Mouse (Mus musculus) heart, adult 2 months (tissue): ENCODE data around the gene Gm3115. TPM values are rescaled to one million over a fixed set of nuclear protein-coding genes. Genes with fewer than 3 reads are reported as not detected.
"Not testable (repeated sequence)": the region's sequence is repeated elsewhere in the genome, so short reads cannot be mapped to it uniquely, and the experiment has no call there.

Experiments
- DNase-seq, 2 experiments: peaks; one replicate each; pipeline ENCODE4 v3.0.0; 2021
- H3K27ac ChIP-seq: fragments of 200-600 bp; 2 replicates; pipeline ENCODE4 v1.8.1; 2022
- H3K27me3 ChIP-seq: fragments of 200-500 bp; 2 replicates; pipeline ENCODE4 v1.6.1; 2012; ENCODE audit warnings: mild to moderate bottlenecking, low read length, inconsistent platforms, mixed read lengths; ENCODE audit not compliant: control insufficient read depth, insufficient read depth
- H3K36me3 ChIP-seq: fragments of 200-500 bp; 2 replicates; pipeline ENCODE4 v1.6.1; 2012; ENCODE audit warnings: low read length, inconsistent platforms; ENCODE audit not compliant: control insufficient read depth, insufficient read depth
- H3K4me1 ChIP-seq: fragments of 200-500 bp; 2 replicates; pipeline ENCODE4 v1.6.1; 2011; ENCODE audit warnings: low read length; ENCODE audit not compliant: control insufficient read depth, insufficient read depth
- H3K4me3 ChIP-seq: fragments of 200-600 bp; 2 replicates; pipeline ENCODE4 v1.8.1; 2022
- H3K79me2 ChIP-seq: fragments of 200-500 bp; replicated peaks from 2 replicates; pipeline ENCODE4 v1.6.1; 2012; ENCODE audit warnings: mild to moderate bottlenecking, inconsistent platforms, low read length, moderate library complexity, mixed read lengths; ENCODE audit not compliant: control insufficient read depth, insufficient read depth
- H3K9ac ChIP-seq: fragments of 200-500 bp; 2 replicates; pipeline ENCODE4 v1.6.1; 2012; ENCODE audit warnings: low read depth, mild to moderate bottlenecking, control low read depth, inconsistent platforms, low read length, mixed read lengths
- WGBS: fragments of 180-500 bp; shearing (Covaris S2); methylation state at CpG from one replicate; pipeline ENCODE4 v1.1.7; 2018; 5-methylcytosine and 5-hydroxymethylcytosine counted together
- intact Hi-C: fragments of 180-260 bp; cut with DNase I; formaldehyde crosslinking; loops from one replicate; pipeline ENCODE4 v1.15.1; 2025
- long read RNA-seq: library from polyadenylated mRNA; stranded (forward); transcript quantifications from one replicate; pipeline ENCODE4 v2.0.0, GENCODE M21; 2021
- polyA plus RNA-seq: library from polyadenylated mRNA; depleted of rRNA; stranded (reverse); fragments of >200 nt; gene quantifications from 2 replicates; pipeline ENCODE4 v1.2.3, GENCODE M21; 2012; rRNA removed
- total RNA-seq, 2 experiments: library from RNA; stranded (reverse); gene quantifications; 2 replicates each; pipeline ENCODE4 v1.2.3; 2021

Gene Gm3115
- under 1 TPM in 1 of 2 experiments, not detected in 1; 0.16 TPM for total RNA-seq
- not detected in 2 replicates for polyA plus RNA-seq
- long read RNA-seq: 0 reads

DNA sequence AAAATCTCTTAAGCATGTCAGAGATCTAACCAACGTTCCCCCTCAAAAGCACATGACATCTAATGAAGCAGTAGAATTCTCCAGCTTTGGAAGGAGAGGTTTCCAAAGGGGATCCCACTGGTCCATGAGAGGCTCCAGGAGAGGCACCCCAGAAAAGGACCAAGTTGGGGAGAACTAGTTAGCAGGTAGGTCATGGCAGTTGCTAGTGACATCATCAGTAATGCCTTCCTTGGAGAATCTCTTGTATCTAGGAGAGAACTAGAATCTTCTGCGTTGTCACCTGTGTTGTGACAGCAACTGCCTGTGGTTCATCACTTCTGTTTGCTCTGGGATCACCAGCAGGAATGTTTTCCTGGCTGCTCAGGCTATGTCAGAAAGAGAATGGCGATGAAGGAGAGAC, at the start of gene Gm3115:
Gene Gm3115, plus strand, starts transcription at position 301 of the 400 bp plus-strand sequence.
- H3K4me1 ChIP-seq, H3K79me2 ChIP-seq, H3K9ac ChIP-seq, intact Hi-C loops, H3K4me3 ChIP-seq, H3K36me3 ChIP-seq, H3K27me3 ChIP-seq, H3K27ac ChIP-seq, DNase-seq: not testable (repeated sequence)
- 48% methylated on average over 3 of the region's 3 CpGs for WGBS

DNA sequence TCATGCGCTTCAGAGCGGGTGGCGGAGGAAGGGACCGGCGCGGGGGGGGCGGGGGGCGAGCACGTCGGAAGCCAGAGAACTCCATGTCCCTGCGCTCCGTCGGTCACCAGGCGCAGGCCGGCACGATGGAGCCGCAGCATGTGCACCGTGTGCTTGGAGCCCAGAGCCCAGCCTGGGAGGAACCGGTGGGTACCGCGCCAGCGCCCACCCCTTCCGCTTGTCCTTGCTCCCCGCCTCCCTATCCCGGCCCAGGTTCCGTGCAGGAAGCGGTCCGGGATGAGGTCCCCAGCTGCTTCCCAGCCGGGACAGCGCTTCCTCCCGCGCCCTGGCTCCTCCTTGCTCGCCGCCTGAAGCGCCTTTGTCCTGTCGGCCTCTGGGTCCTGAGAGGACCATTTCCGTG, 26.5 kb downstream of the Gm3115 start, which contains the start of gene Gm8108:
Gene Gm8108, plus strand, starts transcription at position 101 of the 400 bp plus-strand sequence.
- H3K27me3 ChIP-seq, H3K79me2 ChIP-seq, intact Hi-C loops, H3K4me1 ChIP-seq, H3K36me3 ChIP-seq, H3K27ac ChIP-seq, H3K4me3 ChIP-seq, H3K9ac ChIP-seq: not testable (repeated sequence)
- WGBS: 5% methylated on average over 35 of the region's 37 CpGs
- DNase-seq: peak; percentile 32 to 50

DNA sequence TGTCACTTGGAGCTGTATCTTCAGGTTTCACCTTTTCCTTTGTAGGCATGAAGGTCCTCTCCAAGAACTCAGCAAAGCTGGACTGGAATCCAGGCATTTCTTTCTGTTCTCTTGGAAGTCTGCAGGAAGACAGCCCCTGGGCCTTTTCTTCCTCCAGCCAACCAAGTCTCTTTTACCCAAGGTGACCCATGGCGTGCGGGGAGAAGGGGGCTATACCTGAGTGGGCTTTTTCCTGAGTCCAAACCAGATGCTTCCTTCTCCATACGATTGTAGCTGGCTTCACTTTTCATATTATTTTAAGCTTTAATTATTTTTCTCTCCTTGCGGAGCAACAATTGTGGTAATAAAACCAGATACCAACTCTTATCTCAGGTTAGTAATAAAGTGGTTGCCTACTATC, 57.7 kb downstream of the Gm3115 start:
- H3K4me1 ChIP-seq, H3K4me3 ChIP-seq, H3K27ac ChIP-seq, DNase-seq, H3K27me3 ChIP-seq, H3K79me2 ChIP-seq, intact Hi-C loops, H3K36me3 ChIP-seq, H3K9ac ChIP-seq: not testable (repeated sequence)
- 85% methylated on average over 4 of the region's 4 CpGs for WGBS

Other genes starting within 250 kb of the Gm3115 start
- gene Gm3033, start 237.9 kb upstream of the Gm3115 start, total RNA-seq: not detected
- 0.08 and 0.23 TPM in 2 replicates for gene Gm3033, start 237.9 kb upstream of the Gm3115 start, polyA plus RNA-seq
- not detected for gene Gm2916, start 199.9 kb upstream of the Gm3115 start, total RNA-seq
- gene Gm2916, start 199.9 kb upstream of the Gm3115 start, polyA plus RNA-seq: not detected in 2 replicates
- gene Gm3029, start 152.4 kb upstream of the Gm3115 start, total RNA-seq: not detected
- gene Gm3029, start 152.4 kb upstream of the Gm3115 start, polyA plus RNA-seq: not detected in 2 replicates
- not detected for gene Gm3095, start 120.6 kb upstream of the Gm3115 start, total RNA-seq
- gene Gm3095, start 120.6 kb upstream of the Gm3115 start, polyA plus RNA-seq: 0.25 and 0.26 TPM in 2 replicates
- not detected for gene Gm3099, start 85.7 kb upstream of the Gm3115 start, total RNA-seq
- not detected in 2 replicates for gene Gm3099, start 85.7 kb upstream of the Gm3115 start, polyA plus RNA-seq
- gene Gm5796, start 60.2 kb upstream of the Gm3115 start, total RNA-seq: under 1 TPM in 1 of 2 experiments, not detected in 1; 0.57 TPM
- 0.14 TPM in 1 of 2 replicates, not detected in the other for gene Gm5796, start 60.2 kb upstream of the Gm3115 start, polyA plus RNA-seq
- under 1 TPM; 0.31 to 0.66 TPM for gene Gm8108, start 26.4 kb downstream of the Gm3115 start, total RNA-seq
- gene Gm8108, start 26.4 kb downstream of the Gm3115 start, polyA plus RNA-seq: 0.41 and 0.61 TPM in 2 replicates
- gene Gm3127, start 80.9 kb downstream of the Gm3115 start, total RNA-seq: not detected
- gene Gm3127, start 80.9 kb downstream of the Gm3115 start, polyA plus RNA-seq: not detected in 2 replicates
- not detected for gene Gm2974, start 98.5 kb downstream of the Gm3115 start, total RNA-seq
- gene Gm2974, start 98.5 kb downstream of the Gm3115 start, polyA plus RNA-seq: 0.51 TPM in 1 of 2 replicates, not detected in the other
- not detected for gene Gm3138, start 165.5 kb downstream of the Gm3115 start, total RNA-seq
- not detected in 2 replicates for gene Gm3138, start 165.5 kb downstream of the Gm3115 start, polyA plus RNA-seq
- gene Gm3149, start 233.2 kb downstream of the Gm3115 start, total RNA-seq: not detected
- not detected in 2 replicates for gene Gm3149, start 233.2 kb downstream of the Gm3115 start, polyA plus RNA-seq